Mouse (Mus musculus) v-Abl transformed pro-B cells (cell line): ENCODE data around the gene Ppp2r3c.
"Not testable (repeated sequence)": the region's sequence is repeated elsewhere in the genome, so short reads cannot be mapped to it uniquely, and the experiment has no call there.

Experiments
- in situ Hi-C, 2 experiments: fragments of 400-800 bp; cut with MboI; formaldehyde crosslinking; loops; one replicate each; pipeline ENCODE4 v1.15.1; 2025; ENCODE audit not compliant: unreplicated experiment in 2 of 2

Ppp2r3c gene

GRCm38 (mm10) chr12:55299336-55299735, 3.5 kb downstream of the Ppp2r3c start, which contains the start of gene 1110008L16Rik:
Gene 1110008L16Rik, plus strand, starts transcription at chr12:55299577.
- in situ Hi-C loops: no loop called here

- in situ Hi-C loops: no loop called here
Observed at GRCm38 (mm10) chr12:55298112-55298511, 4.7 kb downstream of the Ppp2r3c start.

DNA sequence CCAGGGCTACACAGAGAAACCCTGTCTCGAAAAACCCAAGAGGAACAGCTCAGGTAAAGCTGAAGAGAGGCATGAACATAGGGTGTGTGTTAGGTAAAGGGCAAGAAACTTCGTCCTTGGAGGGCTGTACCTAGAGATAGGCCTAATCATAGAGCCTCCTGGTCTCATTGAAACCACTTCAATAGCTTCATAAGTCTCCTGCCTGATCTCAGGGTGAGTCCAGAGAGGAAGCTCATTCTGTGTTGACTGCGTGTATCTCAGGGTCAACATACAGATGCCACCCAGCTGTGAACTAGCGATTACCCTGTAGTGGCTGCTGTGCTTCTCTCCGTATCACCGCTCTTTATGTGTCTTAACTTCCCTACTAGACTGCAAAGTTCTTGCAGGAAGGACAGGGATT, 25.2 kb downstream of the Ppp2r3c start:
- in situ Hi-C loops: not testable (repeated sequence)

GRCm38 (mm10) chr12:55272243-55272642, 30.6 kb downstream of the Ppp2r3c start:
- in situ Hi-C loops: no loop called here

DNA sequence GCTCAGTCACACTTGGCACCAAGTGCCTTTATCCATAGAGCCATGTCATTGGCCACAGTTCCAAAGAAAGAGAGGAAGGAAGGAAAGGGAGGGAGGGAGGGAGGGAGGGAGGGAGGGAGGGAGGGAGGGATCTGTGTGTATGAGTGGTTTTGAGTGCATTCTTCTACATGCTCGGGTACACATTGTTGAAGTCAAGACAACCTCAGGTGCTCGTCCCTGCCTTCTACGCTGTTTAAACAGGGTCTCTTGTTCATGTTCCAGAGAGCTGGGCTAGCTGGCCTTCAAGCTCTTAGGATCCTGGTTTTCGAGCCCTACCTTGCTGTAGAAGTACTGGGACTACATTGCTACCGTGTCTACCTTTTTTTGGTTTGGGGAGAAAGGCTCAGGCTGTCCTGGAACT, 39.4 kb downstream of the Ppp2r3c start:
- in situ Hi-C loops: not testable (repeated sequence)

GRCm38 (mm10) chr12:55261950-55262349, 40.8 kb downstream of the Ppp2r3c start:
- in situ Hi-C loops: not testable (repeated sequence)

- in situ Hi-C loops: not testable (repeated sequence)
Observed at GRCm38 (mm10) chr12:55242243-55242642, 60.6 kb downstream of the Ppp2r3c start.

- in situ Hi-C loops: not testable (repeated sequence)
Observed at GRCm38 (mm10) chr12:55230520-55230861, 72.3 kb downstream of the Ppp2r3c start.

DNA sequence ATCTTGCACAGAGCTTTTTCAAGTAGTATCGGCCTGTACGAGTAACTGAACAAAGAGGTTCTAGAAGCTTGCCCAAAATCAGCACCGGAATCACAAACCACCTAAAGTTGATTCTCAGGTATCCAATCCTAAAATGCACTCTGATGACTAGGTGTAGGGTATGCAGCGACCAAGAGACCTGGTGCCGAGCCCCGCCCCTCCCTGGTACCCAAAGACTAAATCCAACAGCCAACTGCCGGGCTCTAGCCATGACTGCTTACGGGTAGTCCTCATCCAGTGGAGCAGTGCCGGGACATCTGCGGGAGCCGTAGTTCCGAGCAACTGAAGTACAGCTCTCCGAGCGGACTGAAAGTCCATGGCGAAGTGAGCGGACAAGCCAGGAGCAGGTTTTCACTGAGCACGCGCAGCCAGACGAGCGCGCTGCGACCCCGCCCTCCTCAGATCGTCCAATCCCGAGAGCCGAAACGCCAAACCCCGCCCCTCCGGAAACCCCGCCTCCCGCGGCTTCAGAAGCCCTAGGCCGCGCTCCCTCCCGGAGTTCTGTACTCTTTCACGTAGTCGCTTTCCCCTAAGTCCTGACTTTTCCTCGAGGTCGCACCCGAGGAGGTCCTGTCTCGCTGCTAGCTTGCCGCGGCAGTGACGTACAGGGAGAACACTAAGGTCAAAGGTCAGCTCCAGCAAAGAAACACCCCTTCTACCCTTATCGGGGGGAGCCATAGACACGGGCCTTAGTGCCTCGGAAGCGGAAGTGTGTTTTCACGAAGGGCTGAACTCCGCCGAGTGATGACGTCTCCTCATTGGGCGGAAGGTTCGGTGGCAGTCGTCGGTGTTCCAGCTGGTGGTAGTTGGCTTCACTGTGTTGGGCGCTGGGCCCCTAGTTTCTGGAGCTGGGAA, 72.9 kb downstream of the Ppp2r3c start, which contains the start of gene Srp54c:
TSS of gene Srp54c (plus strand) at position 543 of the 894 bp plus-strand sequence.
- in situ Hi-C loops: not testable (repeated sequence)
